Mouse (Mus musculus) CH12.LX (cell line): ENCODE results near the gene Myl9. TPM values are rescaled to one million over a fixed set of nuclear protein-coding genes. Genes with fewer than 3 reads are reported as not detected.

Experiments
- DNase-seq: peaks from one replicate; pipeline ENCODE4 v3.0.0-alpha.2; 2013; ENCODE audit errors: extremely low read depth
- H3K27ac ChIP-seq: 2 replicates; pipeline ENCODE4 v1.5.1; 2012; ENCODE audit warnings: low read depth, mild to moderate bottlenecking, control low read depth, moderate library complexity; ENCODE audit not compliant: insufficient read depth
- H3K27me3 ChIP-seq: replicated peaks from 2 replicates; pipeline ENCODE3; 2012; ENCODE audit warnings: inconsistent platforms
- H3K36me3 ChIP-seq, 2 experiments: replicated peaks in 1 of 2; 2 replicates each; pipeline versions ENCODE3 to v1.6.1; 2012; ENCODE audit warnings: inconsistent platforms in 1 of 2, low read length in 1 of 2, mild to moderate bottlenecking in 1 of 2, mixed read lengths in 1 of 2, moderate library complexity in 1 of 2; ENCODE audit not compliant: control insufficient read depth in 1 of 2, insufficient read depth in 1 of 2
- H3K4me1 ChIP-seq, 2 experiments: 2 replicates each; pipeline ENCODE4 v1.6.1; 2012; ENCODE audit warnings: inconsistent platforms in 1 of 2, moderate library complexity in 1 of 2; ENCODE audit not compliant: insufficient read depth in 2 of 2, control insufficient read depth in 1 of 2
- H3K4me2 ChIP-seq: 2 replicates; pipeline ENCODE4 v1.6.1; 2012; ENCODE audit warnings: low read depth, mild to moderate bottlenecking, control low read depth; ENCODE audit not compliant: poor library complexity, insufficient read depth, severe bottlenecking
- H3K4me3 ChIP-seq, 3 experiments: fragments of 150-350 bp in 1 of 3; sonication (generic) in 1 of 3; replicated peaks in 1 of 3; 2 replicates each; pipeline versions ENCODE3 to v1.5.1; 2011 to 2012; ENCODE audit warnings: low read depth in 2 of 3, low read length in 2 of 3, mild to moderate bottlenecking in 2 of 3, moderate library complexity in 2 of 3, control low read depth in 1 of 3, improper control_type of control experiment in 1 of 3, inconsistent platforms in 1 of 3, mixed read lengths in 1 of 3; ENCODE audit not compliant: poor library complexity in 1 of 3
- H3K79me2 ChIP-seq: replicated peaks from 2 replicates; pipeline ENCODE4 v1.6.1; 2012; ENCODE audit warnings: mild to moderate bottlenecking, moderate library complexity; ENCODE audit not compliant: control insufficient read depth, poor library complexity, insufficient read depth, severe bottlenecking; ENCODE audit errors: extremely low read depth
- H3K9ac ChIP-seq: 2 replicates; pipeline ENCODE4 v1.6.1; 2012; ENCODE audit warnings: low read depth, mild to moderate bottlenecking, control low read depth, moderate library complexity; ENCODE audit not compliant: insufficient read depth
- H3K9me3 ChIP-seq: replicated peaks from 2 replicates; pipeline ENCODE3; 2012; ENCODE audit warnings: low read length, inconsistent platforms, mixed read lengths
- CTCF ChIP-seq, 2 experiments: IDR thresholded peaks in 1 of 2; conservative IDR thresholded peaks in 1 of 2; 2 replicates each; pipeline ENCODE4 v1.5.1; 2011 to 2012; ENCODE audit warnings: low read depth in 2 of 2, low read length in 2 of 2, improper control_type of control experiment in 1 of 2, inconsistent platforms in 1 of 2, mild to moderate bottlenecking in 1 of 2, moderate library complexity in 1 of 2
- E2F4 ChIP-seq: IDR thresholded peaks from 2 replicates; pipeline ENCODE4 v1.6.1; 2011; ENCODE audit warnings: low read depth, low read length, improper control_type of control experiment; ENCODE audit not compliant: insufficient replicate concordance
- ELF1 ChIP-seq: IDR thresholded peaks from 2 replicates; pipeline ENCODE4 v1.6.1; 2014; ENCODE audit warnings: low read depth, mild to moderate bottlenecking, inconsistent platforms, low read length, improper control_type of control experiment
- ETS1 ChIP-seq: conservative IDR thresholded peaks from 2 replicates; pipeline ENCODE4 v1.6.1; 2012; ENCODE audit warnings: low read depth, mild to moderate bottlenecking, inconsistent platforms, low read length, improper control_type of control experiment, moderate library complexity
- MAFK ChIP-seq: IDR thresholded peaks from 2 replicates; pipeline ENCODE4 v1.6.1; 2011; ENCODE audit warnings: low read length, improper control_type of control experiment; ENCODE audit not compliant: insufficient replicate concordance
- MAX ChIP-seq: IDR thresholded peaks from 2 replicates; pipeline ENCODE4 v1.6.1; 2011; ENCODE audit warnings: low read length, improper control_type of control experiment
- MEF2A ChIP-seq: IDR thresholded peaks from 2 replicates; pipeline ENCODE4 v1.6.1; 2014; ENCODE audit warnings: low read depth, mild to moderate bottlenecking, inconsistent platforms, low read length, improper control_type of control experiment, borderline replicate concordance
- MXI1 ChIP-seq: IDR thresholded peaks from 2 replicates; pipeline ENCODE4 v1.6.1; 2011; ENCODE audit warnings: mild to moderate bottlenecking, low read depth, low read length, improper control_type of control experiment
- NRF1 ChIP-seq: IDR thresholded peaks from 2 replicates; pipeline ENCODE4 v1.6.1; 2014; ENCODE audit warnings: low read depth, mild to moderate bottlenecking, inconsistent platforms, low read length, improper control_type of control experiment, moderate library complexity
- POLR2AphosphoS2 ChIP-seq: IDR thresholded peaks from 2 replicates; pipeline ENCODE4 v1.6.1; 2011; ENCODE audit warnings: low read depth, low read length, improper control_type of control experiment
- RAD21 ChIP-seq: IDR thresholded peaks from 2 replicates; pipeline ENCODE4 v1.6.1; 2011; ENCODE audit warnings: low read depth, mild to moderate bottlenecking, low read length, improper control_type of control experiment, moderate library complexity
- RCOR1 ChIP-seq: conservative IDR thresholded peaks from 2 replicates; pipeline ENCODE4 v1.6.1; 2012; ENCODE audit warnings: low read depth, mild to moderate bottlenecking, inconsistent platforms, low read length, improper control_type of control experiment
- SMC3 ChIP-seq: IDR thresholded peaks from 2 replicates; pipeline ENCODE4 v1.6.1; 2011; ENCODE audit warnings: low read depth, low read length, improper control_type of control experiment
- TCF12 ChIP-seq: IDR thresholded peaks from 2 replicates; pipeline ENCODE4 v1.6.1; 2014; ENCODE audit warnings: low read depth, mild to moderate bottlenecking, inconsistent platforms, low read length, improper control_type of control experiment
- UBTF ChIP-seq: IDR thresholded peaks from 2 replicates; pipeline ENCODE4 v1.6.1; 2012; ENCODE audit warnings: low read depth, mild to moderate bottlenecking, inconsistent platforms, low read length, improper control_type of control experiment, moderate library complexity
- USF1 ChIP-seq: IDR thresholded peaks from 2 replicates; pipeline ENCODE4 v1.6.1; 2014; ENCODE audit warnings: low read depth, mild to moderate bottlenecking, inconsistent platforms, low read length, improper control_type of control experiment
- USF2 ChIP-seq: conservative IDR thresholded peaks from 2 replicates; pipeline ENCODE4 v1.6.1; 2011; ENCODE audit warnings: low read depth, low read length, improper control_type of control experiment
- ZC3H11A ChIP-seq: IDR thresholded peaks from 2 replicates; pipeline ENCODE4 v1.6.1; 2012; ENCODE audit warnings: low read depth, mild to moderate bottlenecking, inconsistent platforms, low read length, improper control_type of control experiment
- ZKSCAN1 ChIP-seq: IDR thresholded peaks from 2 replicates; pipeline ENCODE4 v1.6.1; 2012; ENCODE audit warnings: low read depth, inconsistent platforms, low read length, improper control_type of control experiment, borderline replicate concordance
- ZMIZ1 ChIP-seq: IDR thresholded peaks from 2 replicates; pipeline ENCODE4 v1.6.1; 2012; ENCODE audit warnings: low read depth, mild to moderate bottlenecking, inconsistent platforms, low read length, improper control_type of control experiment
- dilution Hi-C: fragments of 300-500 bp; cut with MboI; formaldehyde crosslinking; loops from 2 replicates; pipeline ENCODE4 v1.14.3; 2020; ENCODE audit warnings: low sequenced_read_pairs; ENCODE audit not compliant: extremely low pct_unique_long_range_greater_than_20kb, extremely low pct_ligation_motif_present
- in situ Hi-C: fragments of 300-500 bp; cut with MboI; formaldehyde crosslinking; loops from 3 replicates; pipeline ENCODE4 v1.14.3; 2019; ENCODE audit warnings: low sequenced_read_pairs, low pct_ligation_motif_present, low pct_unique_long_range_greater_than_20kb, mixed read lengths
- polyA plus RNA-seq: library from polyadenylated mRNA; unstranded; fragments of >175 nt; gene quantifications from 2 replicates; pipeline ENCODE4 v1.2.1, GENCODE M21; 2012; ENCODE audit warnings: low read depth; ENCODE audit not compliant: insufficient read length
- total RNA-seq, 2 experiments: library from RNA; depleted of rRNA; stranded (reverse); fragments of 300-350 nt in 1 of 2; fragments of >200 nt in 1 of 2; gene quantifications; 2 replicates each; pipeline ENCODE4 v1.2.3; 2012 to 2014

Myl9 gene
- total and polyA plus RNA-seq, 3 experiments = not detected

DNA sequence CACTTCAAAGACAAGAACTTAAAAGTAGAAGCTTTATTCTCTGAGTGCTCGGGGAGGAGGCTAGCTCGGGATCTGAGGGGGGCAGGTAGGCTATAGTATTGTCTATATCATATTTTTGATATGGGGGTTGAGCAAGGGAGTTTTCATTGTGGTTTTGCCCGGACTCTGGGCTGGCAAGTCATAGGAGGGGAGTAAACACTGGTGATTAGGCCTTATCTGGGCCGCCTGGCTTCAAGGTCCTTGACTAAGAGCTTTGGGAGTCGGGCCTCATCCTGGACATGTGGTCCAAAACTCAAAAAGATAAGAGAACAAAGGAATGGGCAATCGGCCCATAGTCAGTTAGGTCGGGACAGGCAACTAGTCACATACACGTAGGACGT, 8.1 kb downstream of the Myl9 start:
- Histone ChIP-seq H3K9ac (no peak overlapping the region), H3K79me2 (no peaks in the 10 kb centered on the region), H3K9me3 (peaks cover 6% of the 10 kb centered on the region), H3K4me1 (peaks cover 0 to 17% of the 10 kb centered on the region in 2 experiments; a peak in 2 of 4 replicates), H3K27me3 (peaks cover 8% of the 10 kb centered on the region), H3K4me2 (no peak overlapping the region), H3K36me3 (no peaks in the 10 kb centered on the region), H3K4me3 (no peak overlapping the region), H3K27ac (no peak overlapping the region)
- no peak for DNase-seq
- TF ChIP-seq E2F4 (no peak), UBTF (no peak), ZKSCAN1 (no peak), NRF1 (no peak), ZMIZ1 (no peak), RAD21 (no peak), MAFK (no peak), USF1 (no peak), ELF1 (no peak), RCOR1 (no peak), MAX (no peak), MXI1 (no peak), ETS1 (no peak), ZC3H11A (no peak), MEF2A (no peak)
- in situ Hi-C loops (loop anchor here (10.0 kb wide), 1 partner anchor 231 kb away; no protein-coding TSS in a partner anchor), dilution Hi-C loops (no loop called here)

DNA sequence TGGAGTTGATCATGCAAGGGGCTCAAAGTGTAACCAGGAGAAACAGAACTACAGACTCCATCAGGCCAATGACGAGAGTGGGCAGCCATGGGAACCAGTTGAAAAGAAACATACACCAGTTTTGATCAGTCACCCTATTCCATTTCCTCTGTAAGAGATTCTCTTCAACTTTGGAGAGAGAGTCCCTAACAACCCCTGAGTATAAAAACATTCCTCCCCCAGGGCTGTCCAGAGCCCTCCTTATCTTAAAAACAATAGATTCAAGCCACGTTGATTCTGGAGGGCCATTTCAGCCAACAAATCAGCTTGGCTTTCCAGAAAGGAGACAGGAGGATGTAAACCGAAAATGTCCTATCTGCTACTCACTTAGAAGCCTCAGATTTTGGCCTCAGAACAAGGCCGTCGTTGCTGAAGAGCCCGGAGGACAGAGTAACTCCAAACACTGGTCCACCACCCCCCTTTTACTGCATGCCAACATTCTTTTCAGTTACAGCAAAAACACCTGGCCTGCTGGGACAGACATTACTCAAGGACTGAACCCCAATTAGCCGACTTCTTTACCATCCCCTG, 8.9 kb downstream of the Myl9 start:
- no peak for TF ChIP-seq USF2
- no peak for TF ChIP-seq POLR2AphosphoS2
- TF ChIP-seq UBTF = no peak
- no peak for TF ChIP-seq CTCF (conservative IDR thresholded peaks at IDR 0.05 in 1 of 2, IDR thresholded peaks at IDR 0.05 in 1 of 2; ENCODE audit: low read depth in 2 of 2, low read length in 2 of 2)
- no peak for TF ChIP-seq MEF2A
- TF ChIP-seq MXI1 = no peak
- TF ChIP-seq SMC3 = no peak
- TF ChIP-seq TCF12 = no peak
- Histone ChIP-seq H3K4me1 (peaks cover 0 to 17% of the 10 kb centered on the region in 2 experiments; a peak in 2 of 4 replicates), H3K27ac (no peak overlapping the region), H3K36me3 (no peaks in the 10 kb centered on the region), H3K9me3 (peaks cover 6% of the 10 kb centered on the region), H3K4me3 (no peak overlapping the region), H3K27me3 (peaks cover 11% of the 10 kb centered on the region), H3K79me2 (no peaks in the 10 kb centered on the region), H3K9ac (no peak overlapping the region), H3K4me2 (no peak overlapping the region)
- no peak for DNase-seq
- in situ Hi-C loops = loop anchor here (10.0 kb wide), 1 partner anchor 231 kb away; no protein-coding TSS in a partner anchor
- dilution Hi-C loops = no loop called here
